Mouse (Mus musculus) midbrain, embryonic 16.5 days (tissue): ENCODE measurements around the gene Gper1. TPM values are rescaled to one million over a fixed set of nuclear protein-coding genes. Genes with fewer than 3 reads are reported as not detected.

ENCODE experiments used
- ATAC-seq: fragments of 200-750 bp; cut with Nextera tagmentation; 2 replicates; pipeline ENCODE4 v1.8.0; 2017; ENCODE audit warnings: moderate TSS enrichment
- H3K27ac ChIP-seq: fragments of 300-500 bp; sonication (generic); 2 replicates; pipeline ENCODE4 v1.5.1; 2014; ENCODE audit warnings: mild to moderate bottlenecking, low read length, mixed read lengths
- H3K27me3 ChIP-seq: fragments of 300-500 bp; sonication (generic); 2 replicates; pipeline ENCODE4 v1.6.1; 2014; ENCODE audit warnings: low read depth, low read length, mixed read lengths; ENCODE audit not compliant: control insufficient read depth, insufficient read depth
- H3K36me3 ChIP-seq: fragments of 300-500 bp; sonication (generic); 2 replicates; pipeline ENCODE4 v1.6.1; 2014; ENCODE audit warnings: mild to moderate bottlenecking, low read length, moderate library complexity, mixed read lengths; ENCODE audit not compliant: control insufficient read depth, insufficient read depth
- H3K4me1 ChIP-seq: fragments of 300-500 bp; sonication (generic); 2 replicates; pipeline ENCODE4 v1.6.1; 2014; ENCODE audit warnings: mild to moderate bottlenecking, low read length, mixed read lengths; ENCODE audit not compliant: control insufficient read depth, insufficient read depth
- H3K4me2 ChIP-seq: fragments of 300-500 bp; sonication (generic); 2 replicates; pipeline ENCODE4 v1.6.1; 2014; ENCODE audit warnings: mild to moderate bottlenecking, low read length, mixed read lengths
- H3K4me3 ChIP-seq: fragments of 300-500 bp; sonication (generic); 2 replicates; pipeline ENCODE4 v1.5.1; 2014; ENCODE audit warnings: low read depth, mild to moderate bottlenecking, low read length, moderate library complexity, mixed read lengths
- H3K9ac ChIP-seq: fragments of 300-500 bp; sonication (generic); 2 replicates; pipeline ENCODE4 v1.6.1; 2014; ENCODE audit warnings: low read depth, low read length, mixed read lengths
- H3K9me3 ChIP-seq: fragments of 300-500 bp; sonication (generic); replicated peaks from 2 replicates; pipeline ENCODE4 v1.6.1; 2014; ENCODE audit warnings: mild to moderate bottlenecking, low read length, mixed read lengths; ENCODE audit not compliant: control insufficient read depth, poor library complexity, severe bottlenecking
- WGBS: fragments of 180-500 bp; shearing (Covaris S2); extraction: QIAGEN DNeasy Blood & Tissue Kit; methylation state at CpG from one replicate; pipeline ENCODE4 v1.1.7; 2014; 5-methylcytosine and 5-hydroxymethylcytosine counted together
- polyA plus RNA-seq: library from polyadenylated mRNA; unstranded; fragments of >200 nt; fragmentation: Nextera tagmentation; extraction: Ambion mirVana; gene quantifications from 2 replicates; pipeline ENCODE4 v1.2.1, GENCODE M21; 2015

Gene Gper1
- polyA plus RNA-seq, 1 experiment from 2014 or later, result 9.4 TPM

DNA sequence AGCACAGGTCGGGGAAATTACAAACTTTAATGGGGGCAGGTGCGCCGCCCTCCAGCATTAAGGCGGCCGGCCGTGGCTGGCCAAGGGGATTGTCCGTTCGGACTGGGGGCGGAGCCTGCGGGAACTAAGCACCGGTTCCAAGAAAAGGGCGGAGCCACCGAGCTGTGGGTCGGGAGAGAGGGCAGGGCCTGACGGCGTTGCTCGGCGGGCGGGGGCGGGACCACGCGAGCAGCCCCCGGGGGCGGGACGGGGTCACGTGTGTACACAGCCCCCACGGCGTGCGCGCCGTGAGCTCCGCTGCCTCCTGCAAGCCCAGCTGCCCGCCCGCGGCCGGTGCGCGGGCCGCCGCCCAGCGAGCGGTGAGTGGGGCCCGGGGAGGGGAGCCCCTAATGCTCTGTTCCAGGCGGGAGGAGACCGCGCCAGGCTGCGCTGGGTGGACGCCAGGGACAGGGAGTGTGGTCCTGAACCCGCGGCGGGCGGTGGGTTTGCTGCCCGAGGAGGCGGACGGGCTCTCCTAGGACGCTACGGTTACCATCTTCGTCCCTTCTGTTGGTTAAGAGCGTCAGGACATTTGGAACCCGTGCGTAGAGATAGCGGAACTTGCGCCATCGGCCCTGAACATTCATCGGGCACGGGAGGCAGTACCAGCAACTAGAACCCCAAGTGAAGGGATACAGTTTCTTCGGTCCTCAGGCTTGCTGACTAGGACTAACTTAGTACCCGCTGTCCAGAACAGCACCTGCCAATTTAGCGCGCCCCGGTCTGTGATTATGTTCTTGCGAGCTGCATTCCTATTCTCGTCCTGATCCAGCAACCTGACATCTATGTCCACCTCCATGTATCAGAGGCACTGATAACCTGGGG, 42.3 kb upstream of the Gper1 start:
- H3K27me3 ChIP-seq, result no peaks in the 10 kb centered on the region
- no peaks in the 10 kb centered on the region for H3K9me3 ChIP-seq
- H3K36me3 ChIP-seq, result no peaks in the 10 kb centered on the region
- 1% methylated on average over 72 of the region's 73 CpGs for WGBS
- peak overlapping the region; percentile 50 for H3K27ac ChIP-seq
- peaks cover 10% of the 10 kb centered on the region; the same call in 1 of the 2 replicates for H3K4me1 ChIP-seq
- H3K4me2 ChIP-seq, result peak overlapping the region; percentile 93
- peak overlapping the region; percentile 70 for H3K4me3 ChIP-seq
- peak overlapping the region; percentile 75 for H3K9ac ChIP-seq
- peak; percentile 78 for ATAC-seq

GRCm38 (mm10) chr5:139381586-139382513, 41.1 kb upstream of the Gper1 start:
- no peak overlapping the region; the same call in 1 of the 2 replicates for H3K27ac ChIP-seq
- no peak overlapping the region for H3K9ac ChIP-seq
- no peaks in the 10 kb centered on the region for H3K9me3 ChIP-seq
- no peak for ATAC-seq
- H3K36me3 ChIP-seq, result no peaks in the 10 kb centered on the region
- no peak overlapping the region; the same call in 1 of the 2 replicates for H3K4me2 ChIP-seq
- H3K4me1 ChIP-seq, result peaks cover 10% of the 10 kb centered on the region; the same call in 1 of the 2 replicates
- WGBS, result 78% methylated on average over 17 of the region's 18 CpGs
- H3K27me3 ChIP-seq, result no peaks in the 10 kb centered on the region
- H3K4me3 ChIP-seq, result no peak overlapping the region

DNA sequence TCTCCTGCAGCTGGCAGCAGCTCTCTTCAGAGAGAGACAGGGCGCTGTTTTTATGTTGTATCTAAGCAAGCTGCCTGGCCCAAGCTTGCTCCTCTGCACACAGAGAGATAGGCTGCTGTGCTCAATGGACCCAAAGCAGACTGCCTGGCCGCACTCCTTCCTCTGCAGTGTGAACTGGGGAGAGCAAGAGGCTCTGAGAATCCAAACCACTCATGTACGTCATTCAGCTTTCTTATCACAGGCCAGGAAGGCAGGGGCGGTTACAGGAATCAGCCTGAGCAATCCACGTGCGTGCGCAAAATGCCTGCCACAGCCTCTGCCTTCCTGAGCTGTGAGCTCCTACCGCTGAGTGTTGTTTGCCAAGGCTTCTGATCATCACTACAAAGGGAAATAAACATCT, 40.2 kb upstream of the Gper1 start:
- Histone ChIP-seq H3K4me1 (peaks cover 10% of the 10 kb centered on the region; the same call in 1 of the 2 replicates), H3K9me3 (no peaks in the 10 kb centered on the region), H3K36me3 (no peaks in the 10 kb centered on the region), H3K4me2 (no peak overlapping the region), H3K4me3 (no peak overlapping the region), H3K27ac (peak overlapping the region; percentile 44; the same call in 1 of the 2 replicates), H3K9ac (peak overlapping the region; percentile 18; the same call in 1 of the 2 replicates), H3K27me3 (no peaks in the 10 kb centered on the region)
- ATAC-seq, result no peak
- WGBS, result 57% methylated on average over 8 of the region's 8 CpGs

- Histone ChIP-seq H3K36me3 (no peaks in the 10 kb centered on the region), H3K27ac (no peak overlapping the region), H3K27me3 (no peaks in the 10 kb centered on the region), H3K4me1 (peaks cover 10% of the 10 kb centered on the region; the same call in 1 of the 2 replicates), H3K4me3 (no peak overlapping the region), H3K9me3 (no peaks in the 10 kb centered on the region), H3K4me2 (no peak overlapping the region), H3K9ac (no peak overlapping the region)
- 80% methylated on average over 9 of the region's 9 CpGs for WGBS
- ATAC-seq, result no peak
Observed at GRCm38 (mm10) chr5:139383234-139383633, 39.7 kb upstream of the Gper1 start.

DNA sequence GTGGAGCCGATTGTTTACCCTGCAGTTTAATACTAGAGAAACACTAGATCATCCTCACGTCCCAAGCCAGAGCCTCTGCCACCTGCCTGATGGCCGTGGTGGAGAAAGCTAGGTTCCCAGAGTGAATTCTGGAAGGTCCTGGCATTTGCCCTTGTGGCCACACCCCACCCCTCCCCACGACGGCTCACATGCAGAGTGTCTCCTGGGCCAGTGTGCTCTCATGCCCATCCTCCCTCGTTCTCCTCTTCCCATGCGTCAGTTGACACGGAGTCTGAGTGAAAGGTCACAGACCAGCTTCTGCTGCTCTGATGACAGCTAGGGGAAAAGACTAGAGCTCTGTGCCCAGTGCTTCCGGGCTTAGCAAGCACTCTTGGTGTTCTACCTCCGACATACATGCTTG, 38.4 kb upstream of the Gper1 start:
- Histone ChIP-seq H3K36me3 (no peaks in the 10 kb centered on the region), H3K4me2 (no peak overlapping the region), H3K4me3 (no peak overlapping the region), H3K27me3 (no peaks in the 10 kb centered on the region), H3K4me1 (peaks cover 13% of the 10 kb centered on the region; the same call in 1 of the 2 replicates), H3K9me3 (no peaks in the 10 kb centered on the region), H3K27ac (no peak overlapping the region), H3K9ac (0 out of 2 replicates have a peak overlapping the region, but pooled peaks have one; percentile 10)
- WGBS, result 70% methylated on average over 10 of the region's 10 CpGs
- ATAC-seq, result no peak

GRCm38 (mm10) chr5:139386047-139386446, 36.9 kb upstream of the Gper1 start:
- H3K9ac ChIP-seq, result no peak overlapping the region
- H3K27ac ChIP-seq, result no peak overlapping the region
- no peaks in the 10 kb centered on the region for H3K27me3 ChIP-seq
- no peak overlapping the region for H3K4me2 ChIP-seq
- 96% methylated on average over 5 of the region's 5 CpGs for WGBS
- no peak for ATAC-seq
- no peak overlapping the region for H3K4me3 ChIP-seq
- H3K4me1 ChIP-seq, result peaks cover 9% of the 10 kb centered on the region; the same call in 1 of the 2 replicates
- H3K36me3 ChIP-seq, result no peaks in the 10 kb centered on the region
- H3K9me3 ChIP-seq, result no peaks in the 10 kb centered on the region

DNA sequence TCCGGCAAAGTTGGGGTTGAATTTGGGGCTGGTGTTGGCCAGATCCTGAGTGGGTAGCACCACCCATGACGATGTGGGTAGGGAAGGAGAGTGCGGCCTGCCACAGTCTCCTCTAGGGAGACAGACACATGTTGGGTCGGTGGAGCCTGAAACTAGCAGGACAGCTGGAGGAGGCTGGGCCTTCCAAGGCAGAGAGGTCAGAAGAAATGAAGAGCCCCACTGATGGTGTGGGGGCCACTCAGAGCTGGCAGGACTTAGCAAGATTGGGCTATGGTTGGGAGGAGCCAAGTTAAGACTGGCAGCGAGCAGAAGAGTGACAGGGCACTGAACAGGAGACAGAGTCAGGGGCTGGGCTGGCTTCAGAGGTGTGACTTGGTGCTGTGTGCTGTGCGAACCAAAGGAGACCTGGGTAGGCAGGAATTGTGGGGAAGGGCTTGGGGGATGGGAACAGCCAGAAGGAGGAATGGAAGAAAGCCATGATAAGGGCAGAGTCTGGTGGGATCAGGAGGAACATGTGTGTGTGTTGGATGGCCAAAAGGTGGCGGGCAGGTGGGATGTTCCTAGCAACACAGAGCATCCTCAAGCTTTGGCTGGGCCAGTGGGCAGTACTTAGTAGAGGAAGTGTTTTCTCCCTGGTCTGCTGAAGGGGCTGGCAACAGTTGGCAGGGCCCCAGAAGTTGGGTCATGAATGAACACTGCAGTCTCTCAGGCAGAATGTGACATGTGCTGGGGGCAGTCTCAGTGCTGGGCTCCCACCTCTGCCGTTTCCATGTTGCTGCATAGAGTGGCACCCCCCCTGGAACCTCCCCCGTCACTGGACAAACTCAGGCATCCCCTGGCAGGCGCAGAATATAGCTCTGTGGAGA, 35.4 kb upstream of the Gper1 start:
- H3K4me1 ChIP-seq, result peaks cover 4% of the 10 kb centered on the region; the same call in 1 of the 2 replicates
- H3K27ac ChIP-seq, result peak overlapping the region; percentile 18; the same call in 1 of the 2 replicates
- no peak overlapping the region for H3K9ac ChIP-seq
- 0 out of 2 replicates have a peak, but pooled peaks have one; percentile 19 for ATAC-seq
- H3K4me3 ChIP-seq, result no peak overlapping the region
- 84% methylated on average over 10 of the region's 10 CpGs for WGBS
- H3K9me3 ChIP-seq, result no peaks in the 10 kb centered on the region
- H3K4me2 ChIP-seq, result no peak overlapping the region
- H3K36me3 ChIP-seq, result no peaks in the 10 kb centered on the region
- no peaks in the 10 kb centered on the region for H3K27me3 ChIP-seq

- H3K36me3 ChIP-seq, result no peaks in the 10 kb centered on the region
- H3K4me1 ChIP-seq, result peaks cover 4% of the 10 kb centered on the region; the same call in 1 of the 2 replicates
- H3K27ac ChIP-seq, result peak overlapping the region; percentile 58; the same call in 1 of the 2 replicates
- no peaks in the 10 kb centered on the region for H3K27me3 ChIP-seq
- no peak overlapping the region for H3K4me2 ChIP-seq
- 76% methylated on average over 4 of the region's 4 CpGs for WGBS
- H3K9me3 ChIP-seq, result no peaks in the 10 kb centered on the region
- no peak for ATAC-seq
- no peak overlapping the region for H3K4me3 ChIP-seq
- H3K9ac ChIP-seq, result no peak overlapping the region
Observed at GRCm38 (mm10) chr5:139388195-139388570, 34.8 kb upstream of the Gper1 start.
